In the genomic region with DNA sequence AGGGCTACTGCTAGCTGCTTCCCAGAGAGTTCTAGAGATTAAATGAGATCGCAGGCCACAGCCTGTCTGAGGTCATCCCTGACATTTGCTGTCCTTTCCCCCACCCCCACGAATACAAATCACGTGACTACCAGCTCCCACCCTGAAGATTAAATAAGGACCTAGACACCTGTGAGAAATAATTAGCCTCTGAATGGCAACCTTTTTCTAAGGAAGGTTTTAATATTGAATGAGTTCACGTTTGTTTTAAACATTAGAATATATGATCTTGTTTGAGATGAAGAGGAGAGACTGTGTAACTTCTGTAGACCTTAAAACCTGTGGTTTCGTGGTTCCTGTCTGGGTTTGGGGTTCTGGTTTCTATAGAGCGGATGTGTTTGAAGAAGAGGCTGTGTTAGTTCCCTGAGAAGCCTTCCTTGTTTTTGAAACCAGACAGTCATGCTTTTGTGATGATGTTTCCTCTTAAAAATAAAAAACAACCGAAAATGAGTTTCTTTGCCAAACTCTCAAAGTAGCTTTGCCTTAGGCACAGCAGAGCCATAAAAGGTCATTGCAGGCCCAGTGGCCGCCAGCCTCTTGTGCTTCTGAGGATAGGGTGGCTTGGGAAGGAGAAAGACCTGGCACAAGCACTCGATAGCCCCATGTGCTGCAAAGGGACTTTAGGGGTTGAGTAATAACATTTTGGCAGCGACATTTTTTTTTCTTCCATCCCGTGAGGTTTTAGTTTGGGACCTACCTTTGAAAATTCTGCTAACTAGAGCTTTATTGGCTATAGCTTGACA, we compare ENCODE assay signal across 10 mouse cellular contexts.
A peak's percentile ranks its signal among the peaks of the same experiment; 100 is the strongest.
DNase-seq lines count a peak whose midpoint lies in the region; ATAC-seq lines count a peak whose summit lies in the region.
"Had no signal": no experiment of that assay in that cellular context is flagged by ENCODE, and none has a peak within 500 bp of the region (broad histone marks: within the 10 kb centered on the region; RNA-seq: fewer than 3 reads in every experiment).

No protein-coding gene starts in this region.

- H3K4me2 ChIP-seq in forebrain, embryonic 11.5 days (ENCODE audit: low read depth, low read length, severe bottlenecking): no peak overlapping the region
- H3K4me2 ChIP-seq in neural tube, embryonic 14.5 days (ENCODE audit: low read depth, low read length): no peak overlapping the region
- H3K4me2 ChIP-seq in hindbrain, embryonic 14.5 days (replicated peaks): no peak overlapping the region
- H3K4me2 ChIP-seq: liver, embryonic 13.5 days had no signal

- ATAC-seq in forebrain, embryonic 11.5 days (replicated peaks; ENCODE audit: low FRiP score): no peak
- no peak for ATAC-seq in neural tube, embryonic 14.5 days (ENCODE audit: low read depth)
- no peak for ATAC-seq in hindbrain, embryonic 14.5 days (ENCODE audit: low FRiP score)

- 0 out of 2 replicates have a peak, but pooled peaks cover 4% of the 10 kb centered on the region for H3K27me3 ChIP-seq in forebrain, embryonic 10.5 days (ENCODE audit: poor library complexity, severe bottlenecking)
- no peaks in the 10 kb centered on the region for H3K27me3 ChIP-seq in forebrain, embryonic 11.5 days (ENCODE audit: control insufficient read depth, insufficient read depth, low read length)
- no peaks in the 10 kb centered on the region for H3K27me3 ChIP-seq in neural tube, embryonic 14.5 days (ENCODE audit: control insufficient read depth, insufficient read depth, low read length)
- no peaks in the 10 kb centered on the region for H3K27me3 ChIP-seq in hindbrain, embryonic 14.5 days (ENCODE audit: control insufficient read depth, insufficient read depth, low read length)
- H3K27me3 ChIP-seq: liver, embryonic 13.5 days had no signal

- no peak for DNase-seq in forebrain, embryonic 10.5 days (ENCODE audit: extremely low spot score, low spot score)
- DNase-seq in forebrain, embryonic 11.5 days (ENCODE audit: low spot score): no peak
- DNase-seq in neural tube, embryonic 10.5 days (ENCODE audit: extremely low spot score, low spot score): no peak
- no peak for DNase-seq in hindbrain, embryonic 14.5 days (ENCODE audit: low spot score)
- DNase-seq in right cerebral cortex, postnatal 36 days (ENCODE audit: low spot score in 2 of 2): no peak
- DNase-seq in right cerebral cortex, postnatal 25 days: no peak
- no peak for DNase-seq in yolk sac, embryonic 10.5 days (ENCODE audit: low spot score)
- DNase-seq: liver, embryonic 13.5 days had no signal

- no peaks in the 10 kb centered on the region for H3K36me3 ChIP-seq in forebrain, embryonic 10.5 days (replicated peaks)
- H3K36me3 ChIP-seq in forebrain, embryonic 11.5 days (ENCODE audit: control insufficient read depth, insufficient read depth, low read length): no peaks in the 10 kb centered on the region
- no peaks in the 10 kb centered on the region for H3K36me3 ChIP-seq in neural tube, embryonic 14.5 days (ENCODE audit: control insufficient read depth, insufficient read depth, low read length)
- no peaks in the 10 kb centered on the region for H3K36me3 ChIP-seq in hindbrain, embryonic 14.5 days (replicated peaks; ENCODE audit: control insufficient read depth, insufficient read depth)
- H3K36me3 ChIP-seq: G1E; liver, embryonic 13.5 days had no signal

- no peak overlapping the region for H3K9ac ChIP-seq in forebrain, embryonic 11.5 days (ENCODE audit: low read length)
- H3K9ac ChIP-seq in neural tube, embryonic 14.5 days (replicated peaks; ENCODE audit: low read depth, low read length): no peak overlapping the region
- H3K9ac ChIP-seq in hindbrain, embryonic 14.5 days: 0 out of 2 replicates have a peak overlapping the region, but pooled peaks have one; percentile 2
- H3K9ac ChIP-seq: liver, embryonic 13.5 days had no signal

- H3K9me3 ChIP-seq in forebrain, embryonic 10.5 days: no peaks in the 10 kb centered on the region
- no peaks in the 10 kb centered on the region for H3K9me3 ChIP-seq in forebrain, embryonic 11.5 days (ENCODE audit: control insufficient read depth, low read length)
- no peaks in the 10 kb centered on the region for H3K9me3 ChIP-seq in neural tube, embryonic 14.5 days (ENCODE audit: control insufficient read depth, low read length)
- H3K9me3 ChIP-seq in hindbrain, embryonic 14.5 days (ENCODE audit: control insufficient read depth, low read length): no peaks in the 10 kb centered on the region
- H3K9me3 ChIP-seq: G1E; liver, embryonic 13.5 days had no signal

- H3K4me1 ChIP-seq in forebrain, embryonic 10.5 days: peaks cover 57% of the 10 kb centered on the region
- H3K4me1 ChIP-seq in forebrain, embryonic 11.5 days (replicated peaks; ENCODE audit: control insufficient read depth, insufficient read depth, low read length): peaks cover 28% of the 10 kb centered on the region; the same call in 1 of the 2 replicates
- peaks cover 44% of the 10 kb centered on the region for H3K4me1 ChIP-seq in neural tube, embryonic 14.5 days (ENCODE audit: control insufficient read depth, insufficient read depth, low read length)
- peaks cover 55% of the 10 kb centered on the region for H3K4me1 ChIP-seq in hindbrain, embryonic 14.5 days (replicated peaks; ENCODE audit: control insufficient read depth, insufficient read depth, low read length)

- WGBS in forebrain, embryonic 10.5 days: 84% methylated on average over 11 of the region's 11 CpGs
- 79% methylated on average over 11 of the region's 11 CpGs for WGBS in forebrain, embryonic 11.5 days
- 74% methylated on average over 11 of the region's 11 CpGs for WGBS in neural tube, embryonic 14.5 days
- 76% methylated on average over 11 of the region's 11 CpGs for WGBS in hindbrain, embryonic 14.5 days

- no peak overlapping the region for H3K4me3 ChIP-seq in forebrain, embryonic 10.5 days
- H3K4me3 ChIP-seq in forebrain, embryonic 11.5 days (ENCODE audit: low read depth, low read length): no peak overlapping the region
- no peak overlapping the region for H3K4me3 ChIP-seq in neural tube, embryonic 14.5 days (ENCODE audit: low read depth, low read length)
- no peak overlapping the region for H3K4me3 ChIP-seq in hindbrain, embryonic 14.5 days (replicated peaks; ENCODE audit: low read length)
- H3K4me3 ChIP-seq: liver, embryonic 13.5 days had no signal

- peak overlapping the region; percentile 36 for H3K27ac ChIP-seq in forebrain, embryonic 10.5 days
- H3K27ac ChIP-seq in forebrain, embryonic 11.5 days (ENCODE audit: low read depth, low read length): no peak overlapping the region
- peak overlapping the region; percentile 25; the same call in 1 of the 2 replicates for H3K27ac ChIP-seq in neural tube, embryonic 14.5 days (ENCODE audit: low read depth, low read length)
- H3K27ac ChIP-seq in hindbrain, embryonic 14.5 days: no peak overlapping the region; the same call in 1 of the 2 replicates
- H3K27ac ChIP-seq: liver, embryonic 13.5 days had no signal

Comparison
In these comparisons a context has a peak if more than half of its experiments do, and no peak if none do; other contexts are left out.
1. H3K27ac ChIP-seq: peak in forebrain, embryonic 10.5 days (single experiment) and neural tube, embryonic 14.5 days (single experiment); none in forebrain, embryonic 11.5 days (single experiment) and hindbrain, embryonic 14.5 days (single experiment).